Mouse (Mus musculus): Measurements from ENCODE around the gene Hemgn. TPM values are rescaled to one million over a fixed set of nuclear protein-coding genes. Genes with fewer than 3 reads are reported as not detected.

Hemgn gene
- total and polyA plus RNA-seq, 2 experiments from 2014 or later: not detected

DNA sequence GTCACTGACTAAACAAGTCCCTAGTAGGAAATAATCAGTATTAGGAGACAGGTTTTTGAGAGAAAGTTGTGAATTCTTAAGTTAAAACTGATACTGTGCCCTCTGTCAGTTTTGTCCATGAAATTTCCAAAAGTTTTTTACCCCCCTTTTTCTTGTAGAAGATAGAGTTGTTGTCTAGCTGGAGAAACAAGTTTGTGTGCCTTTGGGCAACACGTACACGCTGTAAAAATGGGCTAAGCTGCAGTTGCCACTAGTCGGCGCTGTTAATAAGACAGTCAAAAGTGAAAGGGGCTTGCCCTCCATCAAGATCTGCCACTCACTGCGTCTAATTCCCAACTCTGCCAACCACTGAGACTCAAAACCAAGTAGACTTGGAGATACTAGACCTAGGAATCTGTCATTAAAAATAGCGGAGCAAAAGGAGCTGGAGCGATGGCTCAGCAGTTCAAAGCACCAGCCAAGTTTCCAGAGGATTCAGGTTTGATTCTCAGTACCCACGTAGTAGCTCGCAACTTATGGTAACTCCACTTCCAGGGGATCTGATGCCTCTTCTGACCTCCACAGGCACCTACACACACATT lies 22.8 kb downstream of the Hemgn start:
- WGBS: 22% methylated on average over 9 of the region's 9 CpGs
- Histone ChIP-seq H3K27ac (ENCODE audit: low read depth, low read length) (peak overlapping the region; percentile 95; the same call in 1 of the 2 replicates), H3K36me3 (ENCODE audit: insufficient read depth, low read length) (peaks cover 5% of the 10 kb centered on the region)

GRCm38 (mm10) chr4:46389612-46390341 lies 23.5 kb downstream of the Hemgn start:
- H3K36me3 ChIP-seq (ENCODE audit: insufficient read depth, low read length): peaks cover 11% of the 10 kb centered on the region
- H3K4me3 ChIP-seq (ENCODE audit: low read depth, low read length): peak overlapping the region; percentile 59
- DNase-seq (ENCODE audit: low spot score) (peak; percentile 71), ATAC-seq (ENCODE audit: low FRiP score) (no peak)
- peak; percentile 48 for TF ChIP-seq CTCF (IDR thresholded peaks at IDR 0.05)
- 2% methylated on average over 24 of the region's 24 CpGs for WGBS
- H3K4me1 ChIP-seq (ENCODE audit: insufficient read depth, low read length): no peaks in the 10 kb centered on the region
- peak overlapping the region; percentile 53 for H3K4me2 ChIP-seq (ENCODE audit: low read depth, low read length, poor library complexity, severe bottlenecking)
- H3K9me3 ChIP-seq (ENCODE audit: low read length): no peaks in the 10 kb centered on the region
- H3K9ac ChIP-seq (replicated peaks; ENCODE audit: low read length, poor library complexity, severe bottlenecking): peak overlapping the region; percentile 75
- peak overlapping the region; percentile 95 for H3K27ac ChIP-seq (ENCODE audit: low read depth, low read length)
- no peaks in the 10 kb centered on the region for H3K27me3 ChIP-seq (ENCODE audit: insufficient read depth, low read length)

More for the DNA sequence above, 22.8 kb downstream of the Hemgn start:
- H3K9me3 ChIP-seq (ENCODE audit: low read length): no peaks in the 10 kb centered on the region
- no peaks in the 10 kb centered on the region for H3K4me1 ChIP-seq (ENCODE audit: insufficient read depth, low read length)
- TF ChIP-seq CTCF (IDR thresholded peaks at IDR 0.05): peak; percentile 85
- no peak overlapping the region for H3K9ac ChIP-seq (replicated peaks; ENCODE audit: low read length, poor library complexity, severe bottlenecking)
- no peak for ATAC-seq (ENCODE audit: low FRiP score)
- H3K4me2 ChIP-seq (ENCODE audit: low read depth, low read length, poor library complexity, severe bottlenecking): peak overlapping the region; percentile 53
- peak overlapping the region; percentile 59; the same call in 1 of the 2 replicates for H3K4me3 ChIP-seq (ENCODE audit: low read depth, low read length)
- peak; percentile 84 for DNase-seq (ENCODE audit: low spot score)
- H3K27me3 ChIP-seq (ENCODE audit: insufficient read depth, low read length): no peaks in the 10 kb centered on the region

DNA sequence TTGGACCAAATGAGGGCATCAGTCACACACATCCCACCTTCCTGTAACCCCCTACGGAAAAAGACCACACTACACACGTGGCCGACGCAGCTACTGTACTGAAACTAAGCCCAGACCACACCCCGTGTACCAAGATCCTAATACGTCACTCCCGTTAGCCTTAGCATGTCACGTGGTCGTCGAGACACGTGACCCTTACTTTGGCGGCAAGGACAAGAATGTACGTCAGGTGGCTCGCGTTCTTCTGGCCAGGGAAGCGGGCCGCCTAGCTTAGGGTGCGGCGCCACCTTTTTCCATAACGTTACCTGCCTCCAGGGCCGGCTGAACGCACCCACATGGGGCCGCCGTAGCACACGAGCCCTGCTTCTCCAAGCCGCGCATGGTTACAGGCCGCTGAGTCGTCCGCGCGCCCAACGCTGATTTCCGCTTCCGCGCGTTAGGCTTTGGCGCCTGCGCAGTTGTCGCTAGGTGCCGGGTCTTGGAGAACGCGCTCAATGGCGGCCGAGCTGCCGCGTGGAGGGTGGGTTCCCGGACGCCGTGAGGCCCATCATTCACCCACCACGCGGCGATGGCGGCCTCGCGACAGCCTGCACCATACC lies 24.2 kb downstream of the Hemgn start, which contains the start of gene Trmo:
TSS of gene Trmo (minus strand) at position 425 of the 599 bp plus-strand sequence.
- Histone ChIP-seq H3K9me3 (ENCODE audit: low read length) (no peaks in the 10 kb centered on the region), H3K9ac (replicated peaks; ENCODE audit: low read length, poor library complexity, severe bottlenecking) (peak within 1 kb of the TSS; percentile 75), H3K4me3 (ENCODE audit: low read depth, low read length) (peak within 1 kb of the TSS; percentile 59), H3K36me3 (ENCODE audit: insufficient read depth, low read length) (peaks cover 13% of the 10 kb centered on the region), H3K27ac (ENCODE audit: low read depth, low read length) (peak within 1 kb of the TSS; percentile 95), H3K27me3 (ENCODE audit: insufficient read depth, low read length) (no peaks in the 10 kb centered on the region), H3K4me1 (ENCODE audit: insufficient read depth, low read length) (no peaks in the 10 kb centered on the region), H3K4me2 (ENCODE audit: low read depth, low read length, poor library complexity, severe bottlenecking) (peak within 1 kb of the TSS; percentile 53)
- DNase-seq (ENCODE audit: low spot score): peak; percentile 98
- under 1% methylated on average over 56 of the region's 56 CpGs for WGBS
- peak; percentile 96 for ATAC-seq (ENCODE audit: low FRiP score)
- peak; percentile 30 for TF ChIP-seq CTCF (IDR thresholded peaks at IDR 0.05)

- Histone ChIP-seq H3K27me3 (ENCODE audit: insufficient read depth, low read length) (no peaks in the 10 kb centered on the region), H3K9me3 (ENCODE audit: low read length) (no peaks in the 10 kb centered on the region), H3K4me3 (ENCODE audit: low read depth, low read length) (peak overlapping the region; percentile 59), H3K27ac (ENCODE audit: low read depth, low read length) (peak overlapping the region; percentile 95; the same call in 1 of the 2 replicates), H3K9ac (replicated peaks; ENCODE audit: low read length, poor library complexity, severe bottlenecking) (0 out of 2 replicates have a peak overlapping the region, but pooled peaks have one; percentile 75), H3K36me3 (ENCODE audit: insufficient read depth, low read length) (peaks cover 13% of the 10 kb centered on the region), H3K4me2 (ENCODE audit: low read depth, low read length, poor library complexity, severe bottlenecking) (peak overlapping the region; percentile 53), H3K4me1 (ENCODE audit: insufficient read depth, low read length) (no peaks in the 10 kb centered on the region)
- DNase-seq (ENCODE audit: low spot score) (no peak), ATAC-seq (ENCODE audit: low FRiP score) (no peak; the same call in 1 of the 2 replicates)
- no peak for TF ChIP-seq CTCF (IDR thresholded peaks at IDR 0.05)
- WGBS: 30% methylated on average over 5 of the region's 5 CpGs
Observed at GRCm38 (mm10) chr4:46388556-46388955, 24.8 kb downstream of the Hemgn start.

- H3K27ac ChIP-seq (ENCODE audit: low read depth, low read length): no peak overlapping the region
- H3K4me1 ChIP-seq (ENCODE audit: insufficient read depth, low read length): no peaks in the 10 kb centered on the region
- H3K4me2 ChIP-seq (ENCODE audit: low read depth, low read length, poor library complexity, severe bottlenecking): peak overlapping the region; percentile 56
- WGBS: 21% methylated on average over 22 of the region's 22 CpGs
- TF ChIP-seq CTCF (IDR thresholded peaks at IDR 0.05): peak; percentile 93
- DNase-seq (ENCODE audit: low spot score) (peak; percentile 85), ATAC-seq (ENCODE audit: low FRiP score) (peak; percentile 87)
- H3K9ac ChIP-seq (replicated peaks; ENCODE audit: low read length, poor library complexity, severe bottlenecking): no peak overlapping the region
- H3K36me3 ChIP-seq (ENCODE audit: insufficient read depth, low read length): peaks cover 19% of the 10 kb centered on the region
- H3K4me3 ChIP-seq (ENCODE audit: low read depth, low read length): peak overlapping the region; percentile 34
- no peaks in the 10 kb centered on the region for H3K27me3 ChIP-seq (ENCODE audit: insufficient read depth, low read length)
- H3K9me3 ChIP-seq (ENCODE audit: low read length): no peaks in the 10 kb centered on the region
Observed at GRCm38 (mm10) chr4:46374869-46375368, 38.4 kb downstream of the Hemgn start.

Data from midbrain, postnatal 0 days (tissue).